Mouse (Mus musculus): ENCODE data around the gene Sap25. TPM values are rescaled to one million over a fixed set of nuclear protein-coding genes. Genes with fewer than 3 reads are reported as not detected.

Gene Sap25
- polyA plus RNA-seq, 1 experiment from 2014 or later: 7.7 TPM

- Histone ChIP-seq H3K36me3 (ENCODE audit: poor library complexity, severe bottlenecking) (peaks cover 31% of the 10 kb centered on the region), H3K4me2 (peak overlapping the region; percentile 77), H3K9me3 (replicated peaks) (no peaks in the 10 kb centered on the region), H3K27me3 (no peaks in the 10 kb centered on the region), H3K4me1 (peaks cover 36% of the 10 kb centered on the region), H3K4me3 (peak overlapping the region; percentile 69), H3K27ac (peak overlapping the region; percentile 88), H3K9ac (peak overlapping the region; percentile 81)
- ATAC-seq: peak; percentile 14
- under 1% methylated on average over 23 of the region's 23 CpGs for WGBS
Measured at GRCm38 (mm10) chr5:137629306-137629721, 11.8 kb upstream of the Sap25 start.

- 27% methylated on average over 6 of the region's 6 CpGs for WGBS
- peaks cover 37% of the 10 kb centered on the region for H3K36me3 ChIP-seq (ENCODE audit: poor library complexity, severe bottlenecking)
Measured at GRCm38 (mm10) chr5:137629906-137630545, 11.1 kb upstream of the Sap25 start.

GRCm38 (mm10) chr5:137630602-137631001 is 10.5 kb upstream of the Sap25 start:
- Histone ChIP-seq H3K4me1 (peaks cover 36% of the 10 kb centered on the region), H3K27ac (peak overlapping the region; percentile 88; the same call in 1 of the 2 replicates), H3K9ac (peak overlapping the region; percentile 81)

More at GRCm38 (mm10) chr5:137629906-137630545, 11.1 kb upstream of the Sap25 start:
- H3K4me3 ChIP-seq: peak overlapping the region; percentile 69
- peak overlapping the region; percentile 77 for H3K4me2 ChIP-seq
- peaks cover 36% of the 10 kb centered on the region for H3K4me1 ChIP-seq
- peak overlapping the region; percentile 88; the same call in 1 of the 2 replicates for H3K27ac ChIP-seq
- no peaks in the 10 kb centered on the region for H3K27me3 ChIP-seq
- H3K9me3 ChIP-seq (replicated peaks): no peaks in the 10 kb centered on the region
- no peak for ATAC-seq
- peak overlapping the region; percentile 81 for H3K9ac ChIP-seq

GRCm38 (mm10) chr5:137631171-137631570 is 10.0 kb upstream of the Sap25 start:
- Histone ChIP-seq H3K9ac (peak overlapping the region; percentile 81; the same call in 1 of the 2 replicates), H3K4me3 (peak overlapping the region; percentile 69; the same call in 1 of the 2 replicates), H3K36me3 (ENCODE audit: poor library complexity, severe bottlenecking) (peaks cover 48% of the 10 kb centered on the region), H3K4me2 (peak overlapping the region; percentile 77), H3K4me1 (peaks cover 36% of the 10 kb centered on the region), H3K27ac (0 out of 2 replicates have a peak overlapping the region, but pooled peaks have one; percentile 31), H3K27me3 (no peaks in the 10 kb centered on the region), H3K9me3 (replicated peaks) (no peaks in the 10 kb centered on the region)
- WGBS: 83% methylated on average over 9 of the region's 9 CpGs
- ATAC-seq: no peak

More at GRCm38 (mm10) chr5:137630602-137631001, 10.5 kb upstream of the Sap25 start:
- Histone ChIP-seq H3K9me3 (replicated peaks) (no peaks in the 10 kb centered on the region), H3K36me3 (ENCODE audit: poor library complexity, severe bottlenecking) (peaks cover 43% of the 10 kb centered on the region), H3K4me2 (peak overlapping the region; percentile 77), H3K4me3 (peak overlapping the region; percentile 69), H3K27me3 (no peaks in the 10 kb centered on the region)
- WGBS: 51% methylated on average over 3 of the region's 3 CpGs
- no peak for ATAC-seq

- peak overlapping the region; percentile 81; the same call in 1 of the 2 replicates for H3K9ac ChIP-seq
- no peaks in the 10 kb centered on the region for H3K27me3 ChIP-seq
- no peak overlapping the region for H3K4me3 ChIP-seq
- H3K4me1 ChIP-seq: peaks cover 36% of the 10 kb centered on the region
- no peaks in the 10 kb centered on the region for H3K9me3 ChIP-seq (replicated peaks)
- H3K27ac ChIP-seq: no peak overlapping the region
- H3K36me3 ChIP-seq (ENCODE audit: poor library complexity, severe bottlenecking): peaks cover 53% of the 10 kb centered on the region
- WGBS: 87% methylated on average over 4 of the region's 4 CpGs
- peak overlapping the region; percentile 77 for H3K4me2 ChIP-seq
- ATAC-seq: no peak
Measured at GRCm38 (mm10) chr5:137631591-137631990, 9.5 kb upstream of the Sap25 start.

- H3K9ac ChIP-seq: no peak overlapping the region
- H3K36me3 ChIP-seq (ENCODE audit: poor library complexity, severe bottlenecking): peaks cover 72% of the 10 kb centered on the region
Measured at GRCm38 (mm10) chr5:137633397-137634084, 7.6 kb upstream of the Sap25 start.

GRCm38 (mm10) chr5:137639472-137639871 is 1.7 kb upstream of the Sap25 start:
- WGBS: 92% methylated on average over 7 of the region's 7 CpGs
- no peak overlapping the region for H3K4me3 ChIP-seq
- no peak for ATAC-seq
- no peaks in the 10 kb centered on the region for H3K4me1 ChIP-seq
- H3K9ac ChIP-seq: no peak overlapping the region
- no peak overlapping the region for H3K27ac ChIP-seq
- H3K36me3 ChIP-seq (ENCODE audit: poor library complexity, severe bottlenecking): peaks cover 83% of the 10 kb centered on the region
- H3K27me3 ChIP-seq: peaks cover 16% of the 10 kb centered on the region
- no peak overlapping the region for H3K4me2 ChIP-seq
- no peaks in the 10 kb centered on the region for H3K9me3 ChIP-seq (replicated peaks)

More at GRCm38 (mm10) chr5:137633397-137634084, 7.6 kb upstream of the Sap25 start:
- H3K4me1 ChIP-seq: peaks cover 30% of the 10 kb centered on the region
- H3K9me3 ChIP-seq (replicated peaks): no peaks in the 10 kb centered on the region
- no peaks in the 10 kb centered on the region for H3K27me3 ChIP-seq
- no peak overlapping the region for H3K27ac ChIP-seq
- ATAC-seq: no peak
- H3K4me3 ChIP-seq: no peak overlapping the region
- H3K4me2 ChIP-seq: no peak overlapping the region
- WGBS: 79% methylated on average over 12 of the region's 12 CpGs

GRCm38 (mm10) chr5:137642886-137643285 is 1.8 kb downstream of the Sap25 start:
- no peak overlapping the region for H3K4me3 ChIP-seq
- no peak for ATAC-seq
- H3K27me3 ChIP-seq: peaks cover 47% of the 10 kb centered on the region
- H3K27ac ChIP-seq: no peak overlapping the region
- no peaks in the 10 kb centered on the region for H3K9me3 ChIP-seq (replicated peaks)
- H3K4me2 ChIP-seq: no peak overlapping the region
- peaks cover 50% of the 10 kb centered on the region for H3K36me3 ChIP-seq (ENCODE audit: poor library complexity, severe bottlenecking)
- no peak overlapping the region for H3K9ac ChIP-seq
- H3K4me1 ChIP-seq: peaks cover 5% of the 10 kb centered on the region
- 49% methylated on average over 4 of the region's 4 CpGs for WGBS

GRCm38 (mm10) chr5:137644484-137644883 is 3.4 kb downstream of the Sap25 start:
- peaks cover 34% of the 10 kb centered on the region for H3K36me3 ChIP-seq (ENCODE audit: poor library complexity, severe bottlenecking)
- H3K4me3 ChIP-seq: no peak overlapping the region
- WGBS: 40% methylated on average over 19 of the region's 19 CpGs

GRCm38 (mm10) chr5:137645091-137645651 is 4.0 kb downstream of the Sap25 start:
- peak overlapping the region; percentile 26 for H3K9ac ChIP-seq
- H3K4me2 ChIP-seq: peak overlapping the region; percentile 51
- peak; percentile 19; the same call in 1 of the 2 replicates for ATAC-seq
- WGBS: 4% methylated on average over 44 of the region's 44 CpGs
- peak overlapping the region; percentile 27 for H3K4me3 ChIP-seq
- H3K9me3 ChIP-seq (replicated peaks): no peaks in the 10 kb centered on the region
- H3K27me3 ChIP-seq: peaks cover 48% of the 10 kb centered on the region
- H3K27ac ChIP-seq: no peak overlapping the region
- peaks cover 11% of the 10 kb centered on the region for H3K4me1 ChIP-seq
- peaks cover 27% of the 10 kb centered on the region for H3K36me3 ChIP-seq (ENCODE audit: poor library complexity, severe bottlenecking)

More at GRCm38 (mm10) chr5:137644484-137644883, 3.4 kb downstream of the Sap25 start:
- ATAC-seq: no peak
- Histone ChIP-seq H3K9ac (no peak overlapping the region), H3K4me1 (peaks cover 5% of the 10 kb centered on the region), H3K27ac (no peak overlapping the region), H3K27me3 (peaks cover 48% of the 10 kb centered on the region), H3K9me3 (replicated peaks) (no peaks in the 10 kb centered on the region), H3K4me2 (no peak overlapping the region)

- Histone ChIP-seq H3K9ac (peak within 1 kb of the TSS; percentile 26), H3K27me3 (peaks cover 48% of the 10 kb centered on the region)
Measured at GRCm38 (mm10) chr5:137645652-137646091, 4.5 kb downstream of the Sap25 start, which contains the start of gene Irs3. Irs3 (minus strand) TSS chr5:137645714.

More at GRCm38 (mm10) chr5:137645652-137646091, 4.5 kb downstream of the Sap25 start, which contains the start of gene Irs3:
- H3K9me3 ChIP-seq (replicated peaks): no peaks in the 10 kb centered on the region
- H3K4me3 ChIP-seq: peak within 1 kb of the TSS; percentile 27
- WGBS: 17% methylated on average over 11 of the region's 11 CpGs
- H3K27ac ChIP-seq: no peak within 1 kb of the TSS
- ATAC-seq: no peak
- peaks cover 11% of the 10 kb centered on the region for H3K4me1 ChIP-seq
- peaks cover 22% of the 10 kb centered on the region for H3K36me3 ChIP-seq (ENCODE audit: poor library complexity, severe bottlenecking)
- H3K4me2 ChIP-seq: peak within 1 kb of the TSS; percentile 51

Data from forebrain, embryonic 13.5 days (tissue).